Mouse (Mus musculus) erythroblast, embryonic 14.5 days (primary cell): ENCODE results near the gene Bcl7c.

Experiments
- GATA1 ChIP-seq: IDR thresholded peaks from 2 replicates; pipeline ENCODE4 v1.6.1; 2012; ENCODE audit warnings: low read length, inconsistent platforms, mixed read lengths
- TAL1 ChIP-seq: IDR thresholded peaks from 3 replicates; pipeline ENCODE4 v1.6.1; 2012; ENCODE audit warnings: low read length, inconsistent platforms, mixed read lengths

DNA sequence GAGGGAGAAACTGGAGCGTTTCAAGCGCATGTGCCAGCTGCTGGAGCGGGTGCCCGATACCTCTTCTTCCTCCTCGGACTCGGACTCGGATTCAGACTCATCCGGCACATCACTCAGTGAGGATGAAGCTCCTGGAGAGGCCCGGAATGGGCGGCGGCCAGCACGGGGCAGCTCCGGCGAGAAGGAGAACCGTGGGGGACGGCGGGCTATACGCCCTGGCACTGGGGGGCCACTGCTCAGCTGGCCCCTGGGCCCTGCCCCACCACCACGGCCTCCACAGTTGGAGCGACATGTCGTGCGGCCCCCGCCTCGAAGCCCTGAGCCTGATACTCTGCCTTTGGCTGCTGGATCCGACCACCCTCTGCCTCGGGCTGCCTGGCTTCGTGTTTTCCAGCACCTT is 43.3 kb upstream of the Bcl7c start:
- no peak for TF ChIP-seq GATA1
- TF ChIP-seq TAL1: no peak
